Mouse (Mus musculus) lung, embryonic 14.5 days (tissue): ENCODE data around the gene Nr3c2. TPM values are rescaled to one million over a fixed set of nuclear protein-coding genes. Genes with fewer than 3 reads are reported as not detected.

Experiments
- ATAC-seq: fragments of 200-750 bp; cut with Nextera tagmentation; 2 replicates; pipeline ENCODE4 v1.8.0; 2017; ENCODE audit warnings: mild to moderate bottlenecking, moderate TSS enrichment, moderate library complexity; ENCODE audit not compliant: insufficient read depth
- DNase-seq: peaks from one replicate; pipeline ENCODE4 v3.0.0-alpha.2; 2015
- H3K27ac ChIP-seq: fragments of 300-500 bp; sonication (generic); 2 replicates; pipeline ENCODE4 v1.5.1; 2014; ENCODE audit warnings: low read depth, mild to moderate bottlenecking, moderate library complexity
- H3K27me3 ChIP-seq: fragments of 300-500 bp; sonication (generic); 2 replicates; pipeline ENCODE4 v1.6.1; 2014; ENCODE audit warnings: low read length, control low read depth; ENCODE audit not compliant: insufficient read depth
- H3K36me3 ChIP-seq: fragments of 300-500 bp; sonication (generic); 2 replicates; pipeline ENCODE4 v1.6.1; 2014; ENCODE audit warnings: control low read depth; ENCODE audit not compliant: insufficient read depth
- H3K4me1 ChIP-seq: fragments of 300-500 bp; sonication (generic); 2 replicates; pipeline ENCODE4 v1.6.1; 2014; ENCODE audit warnings: antibody characterized with exemption, control low read depth; ENCODE audit not compliant: insufficient read depth
- H3K4me2 ChIP-seq: fragments of 300-500 bp; sonication (generic); 2 replicates; pipeline ENCODE4 v1.6.1; 2014; ENCODE audit warnings: mild to moderate bottlenecking
- H3K4me3 ChIP-seq: fragments of 300-500 bp; sonication (generic); 2 replicates; pipeline ENCODE4 v1.5.1; 2014; ENCODE audit warnings: low read depth, low read length
- H3K9ac ChIP-seq: fragments of 300-500 bp; sonication (generic); 2 replicates; pipeline ENCODE4 v1.6.1; 2014
- H3K9me3 ChIP-seq: fragments of 300-500 bp; sonication (generic); 2 replicates; pipeline ENCODE4 v1.6.1; 2016; ENCODE audit warnings: low read depth, low read length, control low read depth
- CTCF ChIP-seq: IDR thresholded peaks from 2 replicates; pipeline ENCODE4 v1.5.1; 2016; ENCODE audit warnings: antibody characterized with exemption, low read depth
- WGBS: fragments of 180-500 bp; shearing (Covaris S2); extraction: QIAGEN DNeasy Blood & Tissue Kit; methylation state at CpG from one replicate; pipeline ENCODE4 v1.1.7; 2014; 5-methylcytosine and 5-hydroxymethylcytosine counted together
- polyA plus RNA-seq: library from polyadenylated mRNA; unstranded; fragments of >200 nt; fragmentation: Nextera tagmentation; extraction: Ambion mirVana; gene quantifications from 2 replicates; pipeline ENCODE4 v1.2.1, GENCODE M21; 2014

The Nr3c2 gene
- polyA plus RNA-seq, 1 experiment from 2014 or later, result 4.1 TPM

GRCm38 (mm10) chr8:76971761-76972404 lies 72.6 kb downstream of the Nr3c2 start:
- WGBS, result 79% methylated on average over 9 of the region's 9 CpGs
- H3K4me2 ChIP-seq, result no peak overlapping the region
- no peak for TF ChIP-seq CTCF
- no peaks in the 10 kb centered on the region for H3K36me3 ChIP-seq
- DNase-seq, result peak; percentile 57
- H3K4me1 ChIP-seq, result no peaks in the 10 kb centered on the region
- ATAC-seq, result peak; percentile 43; the same call in 1 of the 2 replicates
- no peaks in the 10 kb centered on the region for H3K27me3 ChIP-seq
- H3K9me3 ChIP-seq, result no peaks in the 10 kb centered on the region
- no peak overlapping the region for H3K4me3 ChIP-seq
- H3K9ac ChIP-seq, result no peak overlapping the region
- H3K27ac ChIP-seq, result peak overlapping the region; percentile 67

GRCm38 (mm10) chr8:76972947-76973552 lies 73.8 kb downstream of the Nr3c2 start:
- Histone ChIP-seq H3K27me3 (no peaks in the 10 kb centered on the region), H3K4me1 (no peaks in the 10 kb centered on the region), H3K4me3 (no peak overlapping the region), H3K4me2 (no peak overlapping the region), H3K9ac (no peak overlapping the region), H3K36me3 (no peaks in the 10 kb centered on the region), H3K9me3 (no peaks in the 10 kb centered on the region), H3K27ac (peak overlapping the region; percentile 4)
- no peak for TF ChIP-seq CTCF
- 49% methylated on average over 8 of the region's 8 CpGs for WGBS
- ATAC-seq, result peak; percentile 90
- DNase-seq, result peak; percentile 94

GRCm38 (mm10) chr8:76977907-76978306 lies 78.7 kb downstream of the Nr3c2 start:
- Histone ChIP-seq H3K27me3 (no peaks in the 10 kb centered on the region), H3K4me3 (no peak overlapping the region), H3K4me2 (no peak overlapping the region), H3K27ac (no peak overlapping the region), H3K9me3 (no peaks in the 10 kb centered on the region; the same call in 1 of the 2 replicates), H3K4me1 (no peaks in the 10 kb centered on the region), H3K36me3 (no peaks in the 10 kb centered on the region), H3K9ac (no peak overlapping the region)
- no peak for DNase-seq
- WGBS, result 80% methylated on average over 4 of the region's 4 CpGs
- no peak for TF ChIP-seq CTCF
- ATAC-seq, result no peak

- H3K27me3 ChIP-seq, result no peaks in the 10 kb centered on the region
- ATAC-seq, result no peak
- no peak for DNase-seq
- no peaks in the 10 kb centered on the region; the same call in 1 of the 2 replicates for H3K9me3 ChIP-seq
- no peaks in the 10 kb centered on the region for H3K36me3 ChIP-seq
- no peak for TF ChIP-seq CTCF
- no peak overlapping the region for H3K27ac ChIP-seq
- H3K4me2 ChIP-seq, result no peak overlapping the region
- no peak overlapping the region for H3K4me3 ChIP-seq
- H3K9ac ChIP-seq, result no peak overlapping the region
- H3K4me1 ChIP-seq, result no peaks in the 10 kb centered on the region
Observed at GRCm38 (mm10) chr8:76984082-76984481, 84.8 kb downstream of the Nr3c2 start.

- Histone ChIP-seq H3K27me3 (no peaks in the 10 kb centered on the region), H3K4me2 (no peak overlapping the region), H3K9ac (no peak overlapping the region), H3K27ac (no peak overlapping the region), H3K9me3 (no peaks in the 10 kb centered on the region; the same call in 1 of the 2 replicates), H3K4me1 (no peaks in the 10 kb centered on the region), H3K36me3 (no peaks in the 10 kb centered on the region), H3K4me3 (no peak overlapping the region)
- 79% methylated on average over 5 of the region's 5 CpGs for WGBS
- ATAC-seq, result no peak
- TF ChIP-seq CTCF, result no peak
- DNase-seq, result no peak
Observed at GRCm38 (mm10) chr8:76984851-76985250, 85.6 kb downstream of the Nr3c2 start.

- peak; percentile 56 for DNase-seq
- Histone ChIP-seq H3K27ac (no peak overlapping the region), H3K4me3 (no peak overlapping the region), H3K36me3 (no peaks in the 10 kb centered on the region), H3K4me1 (no peaks in the 10 kb centered on the region), H3K9me3 (no peaks in the 10 kb centered on the region), H3K27me3 (no peaks in the 10 kb centered on the region), H3K9ac (no peak overlapping the region), H3K4me2 (no peak overlapping the region)
- WGBS, result 43% methylated on average over 3 of the region's 3 CpGs
- TF ChIP-seq CTCF, result no peak
- ATAC-seq, result no peak
Observed at GRCm38 (mm10) chr8:76987876-76988275, 88.6 kb downstream of the Nr3c2 start.

- no peak overlapping the region for H3K4me2 ChIP-seq
- WGBS, result 73% methylated on average over 4 of the region's 4 CpGs
- no peaks in the 10 kb centered on the region for H3K27me3 ChIP-seq
- no peaks in the 10 kb centered on the region for H3K4me1 ChIP-seq
- H3K36me3 ChIP-seq, result no peaks in the 10 kb centered on the region
- no peak for TF ChIP-seq CTCF
- H3K4me3 ChIP-seq, result no peak overlapping the region
- no peaks in the 10 kb centered on the region for H3K9me3 ChIP-seq
- DNase-seq (no peak), ATAC-seq (no peak)
- no peak overlapping the region for H3K27ac ChIP-seq
- H3K9ac ChIP-seq, result no peak overlapping the region
Observed at GRCm38 (mm10) chr8:76998276-76998675, 99.0 kb downstream of the Nr3c2 start.
